In genomic region chr12:105455063-105455559, GRCm38 (mm10) we compare ENCODE assay signal across 9 mouse cellular contexts. TPM values are rescaled to one million over a fixed set of nuclear protein-coding genes. Genes with fewer than 3 reads are reported as not detected.
A peak's percentile ranks its signal among the peaks of the same experiment; 100 is the strongest.
DNase-seq lines count a peak whose midpoint lies in the region; ATAC-seq and TF ChIP-seq lines count a peak whose summit lies in the region.
"Had no signal": no experiment of that assay in that cellular context is flagged by ENCODE, and none has a peak within 500 bp of the region (broad histone marks: within the 10 kb centered on the region; RNA-seq: fewer than 3 reads in every experiment).

No protein-coding gene starts in this region.

- no peak for TF ChIP-seq EP300 in liver, postnatal 0 days (IDR thresholded peaks at IDR 0.05; ENCODE audit: low read depth)

- WGBS in liver, embryonic 11.5 days = 12% methylated on average over 4 of the region's 4 CpGs
- 12% methylated on average over 4 of the region's 4 CpGs for WGBS in liver, postnatal 0 days (ENCODE audit: insufficient replicate concordance)
- whole genome bisulfite sequencing in forebrain, embryonic 11.5 days = 4% methylated on average over 4 of the region's 4 CpGs

- H3K9ac ChIP-seq in liver, embryonic 11.5 days (ENCODE audit: low read depth, low read length) = no peak overlapping the region
- no peak overlapping the region for H3K9ac ChIP-seq in liver, postnatal 0 days (replicated peaks)
- H3K9ac ChIP-seq in forebrain, embryonic 11.5 days (ENCODE audit: low read length) = peak overlapping the region; percentile 79; the same call in 1 of the 2 replicates

- H3K36me3 ChIP-seq in liver, embryonic 11.5 days (ENCODE audit: control insufficient read depth, insufficient read depth, low read length) = no peaks in the 10 kb centered on the region
- no peaks in the 10 kb centered on the region for H3K36me3 ChIP-seq in liver, postnatal 0 days (replicated peaks; ENCODE audit: insufficient read depth, low read length)
- H3K36me3 ChIP-seq in forebrain, embryonic 11.5 days (ENCODE audit: control insufficient read depth, insufficient read depth, low read length) = no peaks in the 10 kb centered on the region

- no peak overlapping the region for H3K27ac ChIP-seq in liver, embryonic 11.5 days (ENCODE audit: low read depth, low read length)
- H3K27ac ChIP-seq in liver, postnatal 0 days (ENCODE audit: low read depth) = no peak overlapping the region
- no peak overlapping the region for H3K27ac ChIP-seq in forebrain, embryonic 11.5 days (ENCODE audit: low read depth, low read length)

- H3K27me3 ChIP-seq in liver, embryonic 11.5 days (replicated peaks; ENCODE audit: control insufficient read depth, insufficient read depth, low read length) = 0 out of 2 replicates have a peak, but pooled peaks cover 5% of the 10 kb centered on the region
- H3K27me3 ChIP-seq in liver, postnatal 0 days (ENCODE audit: insufficient read depth, low read length) = peaks cover 24% of the 10 kb centered on the region; the same call in 1 of the 2 replicates
- no peaks in the 10 kb centered on the region for H3K27me3 ChIP-seq in forebrain, embryonic 11.5 days (ENCODE audit: control insufficient read depth, insufficient read depth, low read length)

- no peaks in the 10 kb centered on the region for H3K9me3 ChIP-seq in liver, embryonic 11.5 days (ENCODE audit: control insufficient read depth, low read length)
- H3K9me3 ChIP-seq in liver, postnatal 0 days (ENCODE audit: low read length) = no peaks in the 10 kb centered on the region
- no peaks in the 10 kb centered on the region for H3K9me3 ChIP-seq in forebrain, embryonic 11.5 days (ENCODE audit: control insufficient read depth, low read length)

- peak overlapping the region; percentile 73 for H3K4me2 ChIP-seq in liver, embryonic 11.5 days
- no peak overlapping the region for H3K4me2 ChIP-seq in liver, postnatal 0 days (ENCODE audit: low read depth, low read length)
- peak overlapping the region; percentile 88 for H3K4me2 ChIP-seq in forebrain, embryonic 11.5 days (ENCODE audit: low read depth, low read length, severe bottlenecking)

- TF ChIP-seq CTCF in liver, postnatal 0 days (IDR thresholded peaks at IDR 0.05; ENCODE audit: low read depth) = no peak

- ATAC-seq in liver, embryonic 11.5 days (replicated peaks; ENCODE audit: low FRiP score) = no peak
- ATAC-seq in liver, postnatal 0 days = no peak
- peak; percentile 29; the same call in 1 of the 2 replicates for ATAC-seq in forebrain, embryonic 11.5 days (replicated peaks; ENCODE audit: low FRiP score)
- ATAC-seq: Patski had no signal

- peak overlapping the region; percentile 54; the same call in 1 of the 2 replicates for H3K4me3 ChIP-seq in liver, embryonic 11.5 days (ENCODE audit: low read depth, low read length)
- no peak overlapping the region for H3K4me3 ChIP-seq in liver, postnatal 0 days (ENCODE audit: low read depth, low read length)
- H3K4me3 ChIP-seq in forebrain, embryonic 11.5 days (ENCODE audit: low read depth, low read length) = peak overlapping the region; percentile 65

- H3K4me1 ChIP-seq in liver, embryonic 11.5 days (replicated peaks; ENCODE audit: control insufficient read depth, insufficient read depth, low read length) = peaks cover 5% of the 10 kb centered on the region
- H3K4me1 ChIP-seq in liver, postnatal 0 days (ENCODE audit: insufficient read depth) = no peaks in the 10 kb centered on the region
- peaks cover 4% of the 10 kb centered on the region; the same call in 1 of the 2 replicates for H3K4me1 ChIP-seq in forebrain, embryonic 11.5 days (replicated peaks; ENCODE audit: control insufficient read depth, insufficient read depth, low read length)

- no peak for DNase-seq in liver, embryonic 11.5 days (ENCODE audit: low spot score)
- DNase-seq in liver, postnatal 0 days = no peak
- DNase-seq in forebrain, embryonic 11.5 days (ENCODE audit: low spot score) = peak; percentile 56
- peak; percentile 52 to 57 for DNase-seq in left cerebral cortex, adult 9 months (ENCODE audit: low spot score in 2 of 2)
- DNase-seq in retina, postnatal 1 day = peak; percentile 63
- no peak for DNase-seq in thymus, postnatal 0 days (ENCODE audit: low spot score)
- DNase-seq in c-Kit-positive CD71-positive TER-119-positive erythroid progenitor cells, embryonic 14.5 days (ENCODE audit: low spot score) = no peak
- DNase-seq in frontal cortex, postnatal 14 days (ENCODE audit: low spot score in 2 of 2) = no peak

RNA-seq across cellular contexts. Expression of gene D430019H16Rik, which starts 1.5 kb away (rescaled TPM):
- polyA plus RNA-seq in liver, embryonic 11.5 days (2014; fragmentation: Nextera tagmentation; extraction: Ambion mirVana) = 0.49 and 0.93 TPM in 2 replicates
- 0.05 TPM in 2 replicates for polyA plus RNA-seq in liver, postnatal 0 days (2015; fragmentation: Nextera tagmentation; extraction: Ambion mirVana)
- polyA plus RNA-seq in forebrain, embryonic 11.5 days (2014; fragmentation: Nextera tagmentation; extraction: Ambion mirVana) = 5.3 and 6.1 TPM in 2 replicates
- polyA plus RNA-seq in thymus, postnatal 0 days (2015; fragmentation: Nextera tagmentation; extraction: Ambion mirVana) = 0.19 and 0.36 TPM in 2 replicates

Comparison
In these comparisons a context has a peak if more than half of its experiments do, and no peak if none do; other contexts are left out.
1. DNase-seq: peak in forebrain, embryonic 11.5 days (single experiment), left cerebral cortex, adult 9 months (2 of 2) and retina, postnatal 1 day (single experiment); none in liver, embryonic 11.5 days (single experiment), liver, postnatal 0 days (single experiment), thymus, postnatal 0 days (single experiment), c-Kit-positive CD71-positive TER-119-positive erythroid progenitor cells, embryonic 14.5 days (single experiment) and frontal cortex, postnatal 14 days (0 of 2).